Mouse (Mus musculus): ENCODE results near the gene Cdh23.

DNA sequence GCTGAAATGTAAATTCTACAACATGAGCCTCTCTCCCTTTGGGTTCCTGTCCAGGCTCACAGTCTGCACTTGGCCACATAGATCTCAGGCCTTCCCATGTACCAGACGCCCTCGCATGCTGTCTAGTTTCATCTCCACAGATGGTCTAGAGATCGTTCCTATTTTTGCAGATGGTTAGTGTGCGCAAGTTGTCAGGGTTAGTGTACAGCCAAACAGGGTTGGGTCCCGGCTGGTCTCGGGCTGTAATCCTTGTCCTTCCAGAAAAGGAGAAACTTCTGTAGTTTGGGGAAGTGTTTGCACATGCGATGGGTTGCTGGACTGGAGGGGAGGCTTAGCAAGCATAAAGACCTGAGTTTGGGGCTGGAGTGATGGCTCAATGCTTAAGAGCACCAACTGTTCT is 409.7 kb downstream of the Cdh23 start:
- TF ChIP-seq CTCF (IDR thresholded peaks at IDR 0.05; ENCODE audit: low read depth, low read length) (no peak), POLR2A (IDR thresholded peaks at IDR 0.05; ENCODE audit: borderline replicate concordance, low read depth, low read length) (no peak)

All from bone marrow macrophage, adult 2 months (primary cell).